Mouse (Mus musculus) liver, adult (tissue): ENCODE results near the gene Myzap.

ENCODE experiments used
- GATA4 ChIP-seq: IDR thresholded peaks from 2 replicates; pipeline ENCODE4 v1.6.1; 2014; ENCODE audit warnings: mild to moderate bottlenecking, low read length; ENCODE audit not compliant: insufficient replicate concordance

Myzap gene

GRCm38 (mm10) chr9:71479413-71479812 lies 112.7 kb downstream of the Myzap start:
- no peak for TF ChIP-seq GATA4

GRCm38 (mm10) chr9:71478596-71478995 lies 113.6 kb downstream of the Myzap start:
- no peak for TF ChIP-seq GATA4

GRCm38 (mm10) chr9:71476601-71477000 lies 115.6 kb downstream of the Myzap start:
- TF ChIP-seq GATA4 = no peak

DNA sequence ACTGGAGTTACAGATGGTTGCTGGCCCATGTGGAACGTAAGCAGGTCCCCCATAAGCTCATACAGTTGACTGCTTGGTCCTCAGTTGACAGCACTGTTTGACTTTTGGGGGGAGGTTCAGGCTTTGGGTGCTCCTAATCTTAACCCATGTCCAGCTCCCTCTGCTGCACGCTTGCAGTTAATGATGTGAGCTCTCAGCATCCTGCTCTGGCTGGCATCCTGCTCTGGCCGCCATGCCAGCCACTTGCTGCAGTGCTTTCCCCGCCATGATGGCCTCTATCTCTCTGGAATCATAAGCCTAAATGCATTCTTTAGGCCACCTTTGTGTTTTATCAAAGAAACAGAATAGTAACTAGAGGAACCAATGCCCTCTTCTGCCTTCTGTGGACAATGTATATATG lies 116.6 kb downstream of the Myzap start:
- no peak for TF ChIP-seq GATA4

GRCm38 (mm10) chr9:71467434-71467833 lies 124.7 kb downstream of the Myzap start:
- TF ChIP-seq GATA4 = no peak

GRCm38 (mm10) chr9:71466111-71466510 lies 126.0 kb downstream of the Myzap start:
- TF ChIP-seq GATA4 = no peak

GRCm38 (mm10) chr9:71463072-71463667 lies 129.0 kb downstream of the Myzap start:
- TF ChIP-seq GATA4 = no peak

- no peak for TF ChIP-seq GATA4
Observed at GRCm38 (mm10) chr9:71456738-71457137, 135.4 kb downstream of the Myzap start.
